Mouse (Mus musculus) left cerebral cortex, postnatal 4 days (tissue): ENCODE results near the gene Eif1ad. TPM values are rescaled to one million over a fixed set of nuclear protein-coding genes. Genes with fewer than 3 reads are reported as not detected.
"Not testable (repeated sequence)": the region's sequence is repeated elsewhere in the genome, so short reads cannot be mapped to it uniquely, and the experiment has no call there.

Experiments
- DNase-seq: peaks from one replicate; pipeline ENCODE4 v3.0.0-alpha.2; 2022
- intact Hi-C: fragments of 180-260 bp; cut with DNase I; formaldehyde crosslinking; loops from one replicate; pipeline ENCODE4 v1.15.1; 2025
- total RNA-seq, 2 experiments: library from RNA; stranded (reverse); gene quantifications; 2 replicates each; pipeline ENCODE4 v1.2.3; 2021

The Eif1ad gene
- total RNA-seq, 2 experiments from 2014 or later = 23.0 to 25.8 TPM

- intact Hi-C loops = no loop called here
- no peak for DNase-seq
Observed at GRCm38 (mm10) chr19:5374177-5374576, 7.6 kb downstream of the Eif1ad start.

- DNase-seq = no peak
Observed at GRCm38 (mm10) chr19:5374748-5375147, 8.2 kb downstream of the Eif1ad start.

GRCm38 (mm10) chr19:5377446-5377845, 10.9 kb downstream of the Eif1ad start:
- intact Hi-C loops = no loop called here
- DNase-seq = no peak

More at GRCm38 (mm10) chr19:5374748-5375147, 8.2 kb downstream of the Eif1ad start:
- intact Hi-C loops = no loop called here

- DNase-seq = no peak
- intact Hi-C loops = no loop called here
Observed at GRCm38 (mm10) chr19:5383326-5383725, 16.8 kb downstream of the Eif1ad start.

DNA sequence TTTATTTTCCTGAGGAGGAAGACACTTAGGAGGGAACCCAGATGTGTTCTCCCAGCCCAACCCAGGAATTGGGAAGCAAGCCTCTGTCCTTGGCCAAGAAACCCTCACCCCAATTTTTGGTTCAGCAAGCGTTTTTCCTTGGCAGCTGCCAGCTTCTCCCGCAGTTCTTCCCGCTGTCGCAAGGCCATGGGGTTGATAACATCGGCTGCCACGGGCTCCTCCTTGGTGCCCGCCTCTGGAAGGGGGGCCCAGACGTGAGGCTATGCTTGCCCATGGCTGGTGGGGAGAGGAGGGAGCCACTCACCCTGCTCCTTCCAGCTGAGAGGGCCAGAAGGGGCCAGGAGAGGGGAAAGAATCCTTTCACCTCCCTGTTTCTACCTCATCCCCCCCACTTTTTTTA, 18.2 kb downstream of the Eif1ad start:
- intact Hi-C loops = no loop called here
- no peak for DNase-seq

DNA sequence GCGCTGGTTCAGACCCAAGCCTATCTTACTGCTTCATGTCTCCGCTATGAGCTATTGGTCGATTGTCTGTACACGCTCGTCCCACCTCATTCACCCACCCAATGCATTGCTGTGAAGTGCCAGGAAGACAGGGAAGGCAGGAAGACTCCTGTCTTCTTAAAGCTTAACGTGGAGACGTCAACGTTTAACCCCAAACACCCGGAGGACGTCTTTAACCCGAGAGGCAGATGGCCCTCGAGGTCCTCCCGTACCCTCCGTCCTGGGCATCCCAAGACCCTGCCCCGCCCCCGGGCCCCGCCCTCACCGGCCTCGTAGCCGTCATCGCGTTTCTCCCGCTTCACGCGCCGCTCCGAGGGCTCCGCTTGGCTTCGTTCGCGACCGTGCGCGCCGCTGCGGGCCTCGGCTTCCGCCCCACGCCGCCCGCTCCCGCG, 21.5 kb downstream of the Eif1ad start:
- DNase-seq = peak; percentile 42
- intact Hi-C loops = no loop called here

DNA sequence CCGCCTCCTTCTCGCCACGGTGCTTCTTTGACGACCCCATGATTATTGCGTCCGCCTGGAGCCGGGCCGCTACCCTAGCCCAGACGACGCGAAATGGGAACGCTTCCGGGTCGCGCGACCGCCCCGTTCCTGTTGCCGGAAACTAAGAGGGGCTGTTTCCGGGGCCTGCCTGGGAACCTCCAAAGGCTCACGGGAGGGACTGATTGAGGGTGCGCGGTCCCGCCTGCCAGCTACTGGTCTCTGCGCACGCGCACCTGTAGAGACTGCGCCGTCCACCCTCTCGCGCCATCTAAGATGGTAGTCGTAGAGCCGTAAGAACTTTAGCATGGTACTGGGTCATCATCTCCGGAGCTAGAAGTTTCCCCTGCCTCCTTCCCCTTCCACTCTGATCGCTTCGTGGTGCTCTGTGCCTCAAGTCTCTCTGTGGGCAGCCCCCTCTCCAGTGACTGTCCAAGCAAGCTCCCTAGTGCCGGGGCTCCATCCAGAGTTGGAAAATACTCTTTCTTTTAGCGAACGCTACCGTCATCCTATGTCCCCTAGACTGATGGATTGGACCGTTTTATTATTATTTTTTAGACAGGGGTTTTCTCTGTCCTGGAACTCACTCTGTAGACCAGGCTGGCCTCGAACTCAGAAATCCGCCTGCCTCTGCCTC, 22.2 kb downstream of the Eif1ad start, which contains the start of gene Sart1:
Sart1 (minus strand) TSS at position 116 of the 655 bp plus-strand sequence.
- intact Hi-C loops = no loop called here
- peak; percentile 97 for DNase-seq

GRCm38 (mm10) chr19:5389647-5390046, 23.1 kb downstream of the Eif1ad start:
- no peak for DNase-seq
- intact Hi-C loops = no loop called here

GRCm38 (mm10) chr19:5390416-5390815, 23.9 kb downstream of the Eif1ad start:
- intact Hi-C loops = no loop called here
- DNase-seq = no peak

DNA sequence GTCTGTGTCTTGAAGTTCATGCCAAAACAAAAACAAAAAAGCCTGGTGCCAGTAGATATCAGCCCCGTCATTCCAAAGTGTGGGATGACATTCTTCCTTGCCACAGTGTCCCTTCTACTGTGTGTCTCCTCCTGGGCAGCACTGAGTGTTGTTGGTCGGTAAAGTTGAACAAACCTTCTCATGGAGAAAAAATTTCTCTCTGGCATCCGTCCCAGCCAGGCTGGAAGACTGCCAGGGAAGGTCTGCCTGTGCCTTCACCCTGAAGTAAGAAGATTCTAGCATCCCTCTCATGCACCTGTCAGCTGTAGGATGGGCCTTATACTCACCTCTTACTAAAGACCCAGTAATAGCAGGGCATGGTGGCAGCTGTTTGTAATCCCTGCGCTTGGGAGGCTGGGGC, 26.4 kb downstream of the Eif1ad start:
- intact Hi-C loops = no loop called here
- peak; percentile 69 for DNase-seq

DNA sequence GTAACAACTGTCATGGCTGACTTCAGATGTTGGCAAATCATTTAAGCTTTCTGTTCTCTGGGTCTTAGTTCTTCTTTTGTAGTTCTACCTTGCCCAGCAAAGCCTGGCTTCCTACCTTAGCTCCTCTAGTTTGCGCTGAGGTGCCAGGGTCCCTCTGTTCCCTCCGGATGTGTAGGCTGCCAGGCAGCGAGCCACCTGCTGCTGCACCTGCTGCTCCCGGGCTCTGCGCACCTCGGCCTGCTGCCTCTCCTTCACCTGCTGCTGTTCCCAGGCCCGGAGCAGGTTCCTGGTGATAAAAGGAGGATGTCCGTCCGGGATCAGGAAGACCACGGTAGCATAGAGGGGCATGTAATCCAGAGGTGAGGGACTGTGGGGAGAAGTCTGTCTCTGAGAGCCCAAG, 27.6 kb downstream of the Eif1ad start:
- DNase-seq = no peak
- intact Hi-C loops = no loop called here

- DNase-seq = no peak
- intact Hi-C loops = no loop called here
Observed at GRCm38 (mm10) chr19:5395371-5395770, 28.8 kb downstream of the Eif1ad start.

- intact Hi-C loops, DNase-seq: not testable (repeated sequence)
Observed at GRCm38 (mm10) chr19:5401073-5401472, 34.5 kb downstream of the Eif1ad start.

DNA sequence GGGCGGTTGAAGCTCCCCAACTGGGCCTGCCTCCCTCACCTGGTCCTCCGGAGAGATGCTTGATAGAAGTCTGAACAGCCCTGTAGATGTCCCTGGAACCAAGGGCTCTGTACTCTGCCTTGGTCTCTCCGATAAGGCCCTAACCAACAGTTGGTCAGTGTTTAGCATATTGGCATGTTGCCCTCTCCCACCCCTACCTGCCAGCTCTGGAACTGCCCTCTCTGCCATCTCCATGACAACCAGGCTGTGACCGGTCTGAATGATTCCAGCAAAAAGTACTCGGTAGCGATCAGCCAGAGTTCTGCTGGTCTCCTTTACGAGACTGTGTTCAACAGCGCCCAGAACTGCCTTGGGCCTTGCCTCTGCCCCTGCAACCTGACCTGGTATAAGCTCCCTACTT, 35.8 kb downstream of the Eif1ad start, which contains the start of gene Tsga10ip:
Tsga10ip (minus strand) TSS at position 234 of the 400 bp plus-strand sequence.
- intact Hi-C loops = no loop called here
- peak; percentile 16 for DNase-seq

DNA sequence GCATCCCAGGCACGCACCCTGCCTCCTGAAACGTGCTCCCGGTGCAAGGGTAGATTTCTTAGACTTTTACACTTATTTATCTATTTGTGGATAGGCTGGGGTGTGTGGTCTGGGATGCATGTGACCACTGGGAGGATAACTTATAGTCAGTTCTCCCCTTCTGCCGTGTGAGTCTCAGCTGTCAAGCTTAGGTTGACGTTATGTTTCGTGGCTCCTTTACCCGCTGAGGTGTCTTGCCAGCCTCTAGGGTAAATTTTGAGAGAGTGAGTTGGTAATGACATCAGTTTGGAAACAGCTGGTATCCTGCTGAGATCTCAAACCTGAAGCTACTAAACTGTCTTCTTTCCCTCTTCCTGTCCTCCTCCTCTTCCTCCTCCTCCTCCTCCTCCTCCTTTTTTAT, 39.4 kb downstream of the Eif1ad start:
- intact Hi-C loops = no loop called here
- no peak for DNase-seq

DNA sequence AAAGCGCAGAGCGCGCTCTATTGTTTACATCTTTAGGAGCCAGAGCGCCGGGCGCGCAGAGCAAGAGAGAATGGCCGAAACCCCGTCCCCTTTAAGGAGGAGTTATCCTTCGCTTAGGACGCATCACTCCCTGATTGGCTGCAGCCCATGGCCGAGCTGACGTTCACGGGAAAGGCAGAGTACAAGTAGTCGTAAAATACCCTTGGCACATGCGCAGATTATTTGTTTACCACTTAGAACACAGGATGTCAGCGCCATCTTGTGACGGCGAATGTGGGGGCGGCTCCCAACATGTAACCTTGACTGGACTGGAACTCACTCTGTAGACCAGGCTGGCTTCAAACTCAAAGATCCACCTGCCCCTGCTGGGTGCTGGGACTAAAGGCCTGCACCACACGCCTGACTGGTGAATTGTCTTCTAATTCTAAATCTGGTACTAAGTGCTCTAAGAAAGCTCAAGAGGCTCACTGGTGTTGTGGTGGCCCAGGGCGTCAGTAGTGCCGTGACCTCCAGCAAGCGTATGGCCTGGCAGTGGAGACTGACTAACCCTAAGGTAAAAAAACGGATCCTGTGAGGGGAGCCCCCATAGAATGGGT, 40.1 kb downstream of the Eif1ad start:
- peak; percentile 29 for DNase-seq
- intact Hi-C loops = not testable (repeated sequence)

- DNase-seq = peak; percentile 51
- intact Hi-C loops = no loop called here
Observed at GRCm38 (mm10) chr19:5407133-5407532, 40.6 kb downstream of the Eif1ad start.

GRCm38 (mm10) chr19:5408057-5409001, 41.8 kb downstream of the Eif1ad start:
- DNase-seq = no peak

GRCm38 (mm10) chr19:5409068-5409467, 42.5 kb downstream of the Eif1ad start:
- intact Hi-C loops = no loop called here
- DNase-seq = peak; percentile 30

More at GRCm38 (mm10) chr19:5408057-5409001, 41.8 kb downstream of the Eif1ad start:
- intact Hi-C loops = no loop called here

DNA sequence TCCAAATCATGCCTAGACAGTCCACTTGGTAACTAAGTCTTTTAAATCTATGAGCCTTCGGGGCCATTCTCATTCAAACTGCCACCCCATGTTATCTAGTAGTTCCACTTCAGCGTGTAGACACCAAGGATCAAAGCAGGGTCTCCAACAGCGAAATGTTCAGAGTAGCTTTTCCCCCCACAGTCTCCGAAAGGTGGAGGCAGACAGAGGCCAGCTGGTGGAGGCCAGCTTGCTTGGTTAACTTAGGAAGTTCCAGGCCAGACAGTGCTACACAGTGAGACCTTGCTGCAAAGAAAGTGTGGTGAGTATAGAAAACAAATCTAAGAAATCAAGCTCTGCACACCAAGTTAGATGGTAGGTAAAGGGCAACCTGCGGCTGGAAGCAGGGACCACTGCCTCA, 44.1 kb downstream of the Eif1ad start:
- intact Hi-C loops = no loop called here
- DNase-seq = no peak

- DNase-seq = no peak
- intact Hi-C loops = no loop called here
Observed at GRCm38 (mm10) chr19:5411961-5412360, 45.4 kb downstream of the Eif1ad start.
